Comparison of ENCODE assay signal across 14 mouse cellular contexts in the genomic region with DNA sequence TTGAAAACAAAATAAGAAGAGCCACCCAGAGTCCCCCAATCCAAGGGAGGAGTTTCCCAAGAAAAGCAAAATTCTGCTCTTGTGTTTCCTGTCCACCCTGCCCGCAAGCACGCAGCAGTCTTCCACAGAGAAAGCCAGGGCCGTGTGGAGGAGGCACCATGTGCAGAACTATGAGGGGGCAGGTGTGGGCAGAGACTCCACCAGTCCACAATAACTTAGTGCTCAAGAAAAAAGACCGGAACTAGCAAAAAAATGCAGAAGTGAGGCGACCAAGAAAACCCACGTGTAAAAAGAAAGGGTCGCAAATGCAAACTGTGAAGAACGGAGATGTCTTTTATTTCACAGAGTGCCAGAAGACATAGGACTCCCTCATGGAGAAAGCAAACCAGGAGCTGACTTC.
DNase-seq lines count a peak whose midpoint lies in the region; ATAC-seq lines count a peak whose summit lies in the region.
"Had no signal": no experiment of that assay in that cellular context is flagged by ENCODE, and none has a peak within 500 bp of the region (broad histone marks: within the 10 kb centered on the region; RNA-seq: fewer than 3 reads in every experiment).

No protein-coding gene starts in this region.

- no peaks in the 10 kb centered on the region for H3K36me3 ChIP-seq in kidney, embryonic 16.5 days (ENCODE audit: insufficient read depth, low read length)
- H3K36me3 ChIP-seq in kidney, embryonic 14.5 days (ENCODE audit: control insufficient read depth, insufficient read depth, low read length): no peaks in the 10 kb centered on the region
- no peaks in the 10 kb centered on the region for H3K36me3 ChIP-seq in heart, embryonic 16.5 days (ENCODE audit: control insufficient read depth, insufficient read depth)
- H3K36me3 ChIP-seq: forebrain, embryonic 12.5 days had no signal

- DNase-seq in right cerebral cortex, postnatal 36 days (ENCODE audit: low spot score in 2 of 2): peak; percentile 25 to 42
- DNase-seq in right cerebral cortex, postnatal 25 days: no peak
- peak; percentile 19 for DNase-seq in ovary, postnatal 36 days (ENCODE audit: low spot score)
- no peak for DNase-seq in thymus, postnatal 0 days (ENCODE audit: low spot score)
- DNase-seq: adrenal gland, postnatal 36 days; cerebellum, adult 9-10 months; layer of hippocampus, postnatal 36 days; thymus, postnatal 25 days had no signal

- H3K9ac ChIP-seq in kidney, embryonic 16.5 days (replicated peaks; ENCODE audit: low read length): no peak overlapping the region
- H3K9ac ChIP-seq in kidney, embryonic 14.5 days (ENCODE audit: low read depth, low read length): no peak overlapping the region
- no peak overlapping the region for H3K9ac ChIP-seq in heart, embryonic 16.5 days (ENCODE audit: low read length)
- H3K9ac ChIP-seq: forebrain, embryonic 12.5 days had no signal

- H3K4me2 ChIP-seq in kidney, embryonic 16.5 days (replicated peaks; ENCODE audit: low read depth, low read length): no peak overlapping the region
- no peak overlapping the region for H3K4me2 ChIP-seq in kidney, embryonic 14.5 days (replicated peaks; ENCODE audit: low read depth, low read length)
- no peak overlapping the region for H3K4me2 ChIP-seq in heart, embryonic 16.5 days (ENCODE audit: low read depth, low read length)
- H3K4me2 ChIP-seq: forebrain, embryonic 12.5 days had no signal

- 28% methylated on average over 8 of the region's 8 CpGs for WGBS in kidney, embryonic 16.5 days
- 45% methylated on average over 8 of the region's 8 CpGs for WGBS in kidney, embryonic 14.5 days
- 57% methylated on average over 8 of the region's 8 CpGs for WGBS in heart, embryonic 16.5 days

- H3K9me3 ChIP-seq in kidney, embryonic 16.5 days (ENCODE audit: low read length): no peaks in the 10 kb centered on the region
- H3K9me3 ChIP-seq in kidney, embryonic 14.5 days (ENCODE audit: control insufficient read depth, low read length): no peaks in the 10 kb centered on the region
- H3K9me3 ChIP-seq in heart, embryonic 16.5 days (replicated peaks; ENCODE audit: control insufficient read depth, low read length): no peaks in the 10 kb centered on the region
- H3K9me3 ChIP-seq: forebrain, embryonic 12.5 days; megakaryocyte, embryonic 14.5 days had no signal

- ATAC-seq in kidney, embryonic 16.5 days (ENCODE audit: low FRiP score, low TSS enrichment): 0 out of 2 replicates have a peak, but pooled peaks have one; percentile 31
- ATAC-seq in kidney, embryonic 14.5 days (ENCODE audit: low FRiP score, low TSS enrichment): no peak
- ATAC-seq in heart, embryonic 16.5 days (replicated peaks; ENCODE audit: extremely low read depth, insufficient read depth, low FRiP score): no peak

- peaks cover 5% of the 10 kb centered on the region; the same call in 1 of the 2 replicates for H3K4me1 ChIP-seq in kidney, embryonic 16.5 days (ENCODE audit: insufficient read depth, low read length)
- no peaks in the 10 kb centered on the region; the same call in 1 of the 2 replicates for H3K4me1 ChIP-seq in kidney, embryonic 14.5 days (ENCODE audit: control insufficient read depth, insufficient read depth, low read length)
- H3K4me1 ChIP-seq in heart, embryonic 16.5 days (ENCODE audit: control insufficient read depth, insufficient read depth, low read length): peaks cover 2% of the 10 kb centered on the region; the same call in 1 of the 2 replicates
- H3K4me1 ChIP-seq: forebrain, embryonic 12.5 days; megakaryocyte, embryonic 14.5 days had no signal

- H3K27me3 ChIP-seq in kidney, embryonic 16.5 days (ENCODE audit: insufficient read depth, low read length): no peaks in the 10 kb centered on the region
- H3K27me3 ChIP-seq in kidney, embryonic 14.5 days (ENCODE audit: control insufficient read depth, insufficient read depth, low read length): no peaks in the 10 kb centered on the region
- no peaks in the 10 kb centered on the region for H3K27me3 ChIP-seq in heart, embryonic 16.5 days (ENCODE audit: control insufficient read depth, insufficient read depth, low read length)
- H3K27me3 ChIP-seq: forebrain, embryonic 12.5 days; megakaryocyte, embryonic 14.5 days had no signal

- no peak overlapping the region for H3K4me3 ChIP-seq in kidney, embryonic 16.5 days (ENCODE audit: low read length)
- no peak overlapping the region for H3K4me3 ChIP-seq in kidney, embryonic 14.5 days (ENCODE audit: low read length)
- no peak overlapping the region for H3K4me3 ChIP-seq in heart, embryonic 16.5 days (ENCODE audit: low read length)
- H3K4me3 ChIP-seq: forebrain, embryonic 12.5 days; megakaryocyte, embryonic 14.5 days; myocyte had no signal

- no peak overlapping the region for H3K27ac ChIP-seq in kidney, embryonic 16.5 days (ENCODE audit: low read length)
- no peak overlapping the region for H3K27ac ChIP-seq in kidney, embryonic 14.5 days (ENCODE audit: low read depth, low read length)
- peak overlapping the region; percentile 51; the same call in 1 of the 2 replicates for H3K27ac ChIP-seq in heart, embryonic 16.5 days (ENCODE audit: low read length)
- H3K27ac ChIP-seq: forebrain, embryonic 12.5 days had no signal

Comparison
In these comparisons a context has a peak if more than half of its experiments do, and no peak if none do; other contexts are left out.
1. DNase-seq: peak in right cerebral cortex, postnatal 36 days (2 of 2) and ovary, postnatal 36 days (single experiment); none in right cerebral cortex, postnatal 25 days (single experiment) and thymus, postnatal 0 days (single experiment).